Mouse (Mus musculus) bone marrow macrophage, adult 2 months (primary cell): Measurements from ENCODE around the gene Il11.

ENCODE experiments used
- CTCF ChIP-seq: IDR thresholded peaks from 2 replicates; pipeline ENCODE4 v1.5.1; 2012; ENCODE audit warnings: low read depth, mild to moderate bottlenecking, low read length, moderate library complexity
- POLR2A ChIP-seq: IDR thresholded peaks from 2 replicates; pipeline ENCODE4 v1.6.1; 2012; ENCODE audit warnings: mild to moderate bottlenecking, low read depth, low read length, borderline replicate concordance

DNA sequence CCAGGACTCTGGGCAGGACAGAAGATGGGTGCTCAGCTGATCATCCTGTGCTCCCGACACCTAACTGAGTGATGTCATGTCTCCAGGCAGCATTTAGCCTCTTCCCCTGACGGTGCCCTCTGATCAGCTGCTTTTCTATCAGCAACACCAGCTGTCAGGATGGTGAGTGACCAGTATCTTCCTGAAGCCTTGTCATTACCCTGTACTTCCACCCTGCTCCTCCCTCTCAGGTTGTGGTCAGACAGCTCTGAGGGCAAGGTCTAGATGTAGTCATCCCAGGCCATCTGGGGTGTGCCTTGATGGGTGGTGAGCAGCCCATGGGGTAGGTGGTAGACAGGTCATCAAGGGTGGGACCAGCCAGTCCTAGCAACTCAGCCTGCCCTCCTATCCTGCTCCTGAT is 33.5 kb downstream of the Il11 start:
- TF ChIP-seq CTCF = no peak
- no peak for TF ChIP-seq POLR2A
